Mouse (Mus musculus): ENCODE data around the gene Blmh.

DNA sequence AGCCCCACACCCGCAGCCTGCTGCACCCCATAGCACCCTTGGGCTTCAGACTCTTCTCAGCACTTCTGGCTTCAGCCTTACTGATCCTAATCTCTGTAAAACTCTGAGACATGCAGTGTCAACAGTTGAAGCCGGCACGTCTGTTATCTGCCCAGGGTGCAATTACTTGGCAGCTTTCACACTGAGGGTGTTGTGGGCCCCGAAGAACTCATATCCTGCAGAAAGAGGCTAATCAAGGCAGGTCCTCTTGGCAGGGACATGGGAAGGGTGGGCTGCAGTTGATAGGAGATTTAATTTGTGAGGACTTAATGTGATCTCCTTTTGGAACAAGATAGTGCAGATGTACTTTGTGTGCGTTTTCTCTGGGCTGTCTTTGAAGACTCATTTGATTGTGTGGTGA, 59.0 kb downstream of the Blmh start:
- no peak for TF ChIP-seq EP300 (IDR thresholded peaks at IDR 0.05; ENCODE audit: low read depth)
- TF ChIP-seq CTCF (IDR thresholded peaks at IDR 0.05; ENCODE audit: low read depth): no peak

All from heart, postnatal 0 days (tissue).